Mouse (Mus musculus): ENCODE results near the gene Cyth1.
A peak's percentile ranks its signal among the peaks of the same experiment; 100 is the strongest.

Gene Cyth1

GRCm38 (mm10) chr11:118104001-118104400 is 144.4 kb downstream of the Cyth1 start:
- peak; percentile 86 for DNase-seq (ENCODE audit: low spot score)

- DNase-seq (ENCODE audit: low spot score) = no peak
Observed at GRCm38 (mm10) chr11:118103383-118103782, 145.0 kb downstream of the Cyth1 start.

GRCm38 (mm10) chr11:118102838-118103237 is 145.6 kb downstream of the Cyth1 start:
- DNase-seq (ENCODE audit: low spot score) = peak; percentile 90

- no peak for DNase-seq (ENCODE audit: low spot score)
Observed at GRCm38 (mm10) chr11:118101133-118101532, 147.3 kb downstream of the Cyth1 start.

GRCm38 (mm10) chr11:118096736-118097135 is 151.7 kb downstream of the Cyth1 start:
- no peak for DNase-seq (ENCODE audit: low spot score)

- DNase-seq (ENCODE audit: low spot score) = no peak
Observed at GRCm38 (mm10) chr11:118095004-118095403, 153.4 kb downstream of the Cyth1 start.

GRCm38 (mm10) chr11:118091002-118091670 is 157.3 kb downstream of the Cyth1 start:
- no peak for DNase-seq (ENCODE audit: low spot score)

- peak; percentile 11 for DNase-seq (ENCODE audit: low spot score)
Observed at GRCm38 (mm10) chr11:118088896-118089295, 159.5 kb downstream of the Cyth1 start.

- no peak for DNase-seq (ENCODE audit: low spot score)
Observed at GRCm38 (mm10) chr11:118085961-118086360, 162.4 kb downstream of the Cyth1 start.

- DNase-seq (ENCODE audit: low spot score) = no peak
Observed at GRCm38 (mm10) chr11:118085176-118085575, 163.2 kb downstream of the Cyth1 start.

GRCm38 (mm10) chr11:118084266-118084665 is 164.1 kb downstream of the Cyth1 start:
- no peak for DNase-seq (ENCODE audit: low spot score)

- DNase-seq (ENCODE audit: low spot score) = peak; percentile 71
Observed at GRCm38 (mm10) chr11:118083811-118084210, 164.6 kb downstream of the Cyth1 start.

- no peak for DNase-seq (ENCODE audit: low spot score)
Observed at GRCm38 (mm10) chr11:118082294-118082693, 166.1 kb downstream of the Cyth1 start.

Data from urinary bladder, postnatal 14 days (tissue).